Mouse (Mus musculus) stomach, postnatal 0 days (tissue): ENCODE results near the gene Rad51b.

ENCODE experiments used
- CTCF ChIP-seq: IDR thresholded peaks from 2 replicates; pipeline ENCODE4 v1.5.1; 2016; ENCODE audit warnings: antibody characterized with exemption, low read depth, mild to moderate bottlenecking, moderate library complexity
- EP300 ChIP-seq: optimal IDR thresholded peaks from 2 replicates; pipeline ENCODE3; 2016; ENCODE audit warnings: antibody characterized with exemption

DNA sequence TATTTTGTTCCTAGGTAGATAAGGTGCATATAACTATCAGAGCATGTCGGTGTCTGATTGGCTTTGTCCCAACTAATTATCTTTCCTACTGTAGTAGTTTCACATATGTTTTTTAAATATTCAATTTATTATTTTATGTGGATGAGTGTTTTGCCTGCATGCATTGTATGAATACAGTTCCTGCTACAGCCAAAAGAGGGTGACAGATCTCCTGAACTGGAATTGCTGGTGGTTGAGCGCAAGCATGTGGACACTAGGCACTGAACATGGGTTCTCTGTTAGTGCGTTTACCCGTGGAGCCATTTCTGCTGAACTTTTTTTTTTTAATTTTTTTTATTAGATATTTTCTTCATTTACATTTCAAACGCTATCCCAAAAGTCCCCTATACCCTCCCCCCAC is 358.1 kb downstream of the Rad51b start:
- TF ChIP-seq CTCF = peak; percentile 37
- no peak for TF ChIP-seq EP300
